Mouse (Mus musculus) adipocyte (in vitro differentiated cells): ENCODE measurements around the gene Tbc1d24.

Experiments used
- DNase-seq: peaks from one replicate; pipeline ENCODE4 v3.0.0-alpha.2; 2016; ENCODE audit warnings: low spot score

Gene Tbc1d24

GRCm38 (mm10) chr17:24209916-24210240, 4.5 kb upstream of the Tbc1d24 start:
- DNase-seq = no peak

- no peak for DNase-seq
These were observed 3.9 kb upstream of the Tbc1d24 start, which contains the start of gene Ntn3 for GRCm38 (mm10) chr17:24209043-24209915. Ntn3 (minus strand) TSS chr17:24209531.

GRCm38 (mm10) chr17:24208641-24209042, 3.3 kb upstream of the Tbc1d24 start:
- no peak for DNase-seq

GRCm38 (mm10) chr17:24207768-24208640, 2.6 kb upstream of the Tbc1d24 start:
- DNase-seq = no peak

GRCm38 (mm10) chr17:24206451-24207351, 1.3 kb upstream of the Tbc1d24 start:
- DNase-seq = no peak

- no peak for DNase-seq
These were observed 573 bp upstream of the Tbc1d24 start for GRCm38 (mm10) chr17:24205908-24206361.

- DNase-seq = peak; percentile 37
These were observed 516 bp downstream of the Tbc1d24 start for GRCm38 (mm10) chr17:24204846-24205245.

GRCm38 (mm10) chr17:24203611-24204534, 1.5 kb downstream of the Tbc1d24 start:
- DNase-seq = peak; percentile 59

GRCm38 (mm10) chr17:24203068-24203467, 2.3 kb downstream of the Tbc1d24 start:
- no peak for DNase-seq

- DNase-seq = no peak
These were observed 4.3 kb downstream of the Tbc1d24 start for GRCm38 (mm10) chr17:24201092-24201491.

- no peak for DNase-seq
These were observed 5.6 kb downstream of the Tbc1d24 start for GRCm38 (mm10) chr17:24199741-24200140.

- no peak for DNase-seq
These were observed 6.1 kb downstream of the Tbc1d24 start for GRCm38 (mm10) chr17:24199252-24199651.

- DNase-seq = no peak
These were observed 8.1 kb downstream of the Tbc1d24 start for GRCm38 (mm10) chr17:24197032-24197824.

GRCm38 (mm10) chr17:24195349-24195748, 10.0 kb downstream of the Tbc1d24 start:
- no peak for DNase-seq

GRCm38 (mm10) chr17:24193769-24194168, 11.6 kb downstream of the Tbc1d24 start:
- DNase-seq = no peak

- DNase-seq = no peak
These were observed 12.1 kb downstream of the Tbc1d24 start for GRCm38 (mm10) chr17:24193268-24193667.

GRCm38 (mm10) chr17:24192848-24193247, 12.5 kb downstream of the Tbc1d24 start:
- no peak for DNase-seq

GRCm38 (mm10) chr17:24191481-24191880, 13.9 kb downstream of the Tbc1d24 start:
- DNase-seq = no peak

- DNase-seq = no peak
These were observed 14.4 kb downstream of the Tbc1d24 start for GRCm38 (mm10) chr17:24190934-24191333.

GRCm38 (mm10) chr17:24174259-24174658, 31.1 kb downstream of the Tbc1d24 start:
- no peak for DNase-seq
